Mouse (Mus musculus): ENCODE results near the gene Ccdc187. TPM values are rescaled to one million over a fixed set of nuclear protein-coding genes. Genes with fewer than 3 reads are reported as not detected.
A peak's percentile ranks its signal among the peaks of the same experiment; 100 is the strongest.

Ccdc187 gene
- total RNA-seq, 1 experiment, result 0.18 TPM

DNA sequence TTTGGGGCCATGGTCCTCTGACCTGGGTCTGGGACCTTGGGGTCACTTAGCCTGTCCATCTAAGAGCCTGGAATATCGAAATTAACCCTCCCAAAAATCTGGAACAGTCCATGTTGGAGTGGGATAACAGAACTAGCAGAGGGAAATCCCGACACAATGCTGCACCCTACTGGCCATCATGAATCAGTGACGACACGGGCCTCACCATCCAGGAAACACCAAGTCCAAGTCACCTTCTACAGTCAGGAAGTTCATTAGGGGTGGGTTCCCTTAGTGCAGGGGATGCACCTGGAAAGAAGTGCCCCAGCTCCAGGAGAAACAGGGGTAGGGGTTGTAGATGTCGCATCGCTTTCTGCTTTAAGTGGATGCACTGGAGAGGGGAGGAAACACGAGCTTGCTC lies 20.7 kb downstream of the Ccdc187 start:
- Histone ChIP-seq H3K9ac (ENCODE audit: insufficient read depth, low read depth, low read length, poor library complexity, severe bottlenecking) (no peak overlapping the region), H3K9me3 (ENCODE audit: control insufficient read depth, insufficient read depth, low read depth, low read length) (no peaks in the 10 kb centered on the region), H3K36me3 (ENCODE audit: control insufficient read depth, insufficient read depth, low read length, poor library complexity, severe bottlenecking) (no peaks in the 10 kb centered on the region), H3K4me3 (ENCODE audit: insufficient read depth in 1 of 2, low read depth in 1 of 2, low read length in 2 of 2, poor library complexity in 1 of 2, severe bottlenecking in 1 of 2) (no peak overlapping the region), H3K4me1 (ENCODE audit: control insufficient read depth in 2 of 2, insufficient read depth in 2 of 2, low read length in 2 of 2, poor library complexity in 1 of 2) (peaks cover 0 to 3% of the 10 kb centered on the region in 2 experiments; a peak in 1 of 4 replicates), H3K27ac (ENCODE audit: insufficient read depth, low read depth, low read length, poor library complexity, severe bottlenecking) (no peak overlapping the region)
- TF ChIP-seq MAFK (IDR thresholded peaks at IDR 0.05; ENCODE audit: insufficient read depth, low read depth, low read length) (no peak), ZNF384 (IDR thresholded peaks at IDR 0.05; ENCODE audit: low read depth, low read length) (no peak), ZC3H11A (IDR thresholded peaks at IDR 0.05; ENCODE audit: borderline replicate concordance, low read depth, low read length) (peak; percentile 66; the same call in 1 of the 2 replicates), CHD2 (IDR thresholded peaks at IDR 0.05; ENCODE audit: low read depth, low read length) (no peak), HCFC1 (IDR thresholded peaks at IDR 0.05; ENCODE audit: borderline replicate concordance, insufficient read depth, low read length) (no peak)
- in situ Hi-C loops (cut with MboI; ENCODE audit: low sequenced_read_pairs in 2 of 2, unreplicated experiment in 2 of 2), result no loop called here
- peak; percentile 31 for DNase-seq (ENCODE audit: low read depth, low spot score)

DNA sequence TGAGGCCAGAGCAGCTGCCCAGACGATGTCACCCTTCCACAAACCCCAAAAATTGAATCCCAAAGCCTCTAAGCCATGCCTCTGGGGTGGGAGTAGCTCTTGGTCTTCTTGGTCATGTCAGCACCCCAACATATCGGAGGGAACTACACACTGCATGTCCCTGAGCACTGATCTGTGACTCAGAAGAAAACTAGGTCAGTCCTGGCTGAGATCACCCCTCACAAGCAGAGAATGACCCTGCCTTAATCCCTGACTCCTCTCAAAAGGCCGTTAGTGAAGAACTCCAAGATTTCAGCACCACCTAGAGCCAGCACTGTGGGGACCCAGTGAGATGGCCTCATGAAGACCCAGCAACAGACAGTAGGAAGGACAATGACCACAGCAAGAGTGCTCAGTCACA lies 26.1 kb downstream of the Ccdc187 start:
- no peak overlapping the region for H3K27ac ChIP-seq (ENCODE audit: insufficient read depth, low read depth, low read length, poor library complexity, severe bottlenecking)
- in situ Hi-C loops (cut with MboI; ENCODE audit: low sequenced_read_pairs in 2 of 2, unreplicated experiment in 2 of 2), result no loop called here
- H3K4me3 ChIP-seq (ENCODE audit: insufficient read depth in 1 of 2, low read depth in 1 of 2, low read length in 2 of 2, poor library complexity in 1 of 2, severe bottlenecking in 1 of 2), result no peak overlapping the region
- H3K36me3 ChIP-seq (ENCODE audit: control insufficient read depth, insufficient read depth, low read length, poor library complexity, severe bottlenecking), result no peaks in the 10 kb centered on the region
- no peak for DNase-seq (ENCODE audit: low read depth, low spot score)
- H3K9ac ChIP-seq (ENCODE audit: insufficient read depth, low read depth, low read length, poor library complexity, severe bottlenecking), result no peak overlapping the region
- no peaks in the 10 kb centered on the region for H3K9me3 ChIP-seq (ENCODE audit: control insufficient read depth, insufficient read depth, low read depth, low read length)
- no peaks in the 10 kb centered on the region for H3K4me1 ChIP-seq (ENCODE audit: control insufficient read depth in 2 of 2, insufficient read depth in 2 of 2, low read length in 2 of 2, poor library complexity in 1 of 2)
- TF ChIP-seq ZC3H11A (IDR thresholded peaks at IDR 0.05; ENCODE audit: borderline replicate concordance, low read depth, low read length) (no peak), MAFK (IDR thresholded peaks at IDR 0.05; ENCODE audit: insufficient read depth, low read depth, low read length) (no peak), HCFC1 (IDR thresholded peaks at IDR 0.05; ENCODE audit: borderline replicate concordance, insufficient read depth, low read length) (no peak), CHD2 (IDR thresholded peaks at IDR 0.05; ENCODE audit: low read depth, low read length) (no peak), ZNF384 (IDR thresholded peaks at IDR 0.05; ENCODE audit: low read depth, low read length) (no peak)

DNA sequence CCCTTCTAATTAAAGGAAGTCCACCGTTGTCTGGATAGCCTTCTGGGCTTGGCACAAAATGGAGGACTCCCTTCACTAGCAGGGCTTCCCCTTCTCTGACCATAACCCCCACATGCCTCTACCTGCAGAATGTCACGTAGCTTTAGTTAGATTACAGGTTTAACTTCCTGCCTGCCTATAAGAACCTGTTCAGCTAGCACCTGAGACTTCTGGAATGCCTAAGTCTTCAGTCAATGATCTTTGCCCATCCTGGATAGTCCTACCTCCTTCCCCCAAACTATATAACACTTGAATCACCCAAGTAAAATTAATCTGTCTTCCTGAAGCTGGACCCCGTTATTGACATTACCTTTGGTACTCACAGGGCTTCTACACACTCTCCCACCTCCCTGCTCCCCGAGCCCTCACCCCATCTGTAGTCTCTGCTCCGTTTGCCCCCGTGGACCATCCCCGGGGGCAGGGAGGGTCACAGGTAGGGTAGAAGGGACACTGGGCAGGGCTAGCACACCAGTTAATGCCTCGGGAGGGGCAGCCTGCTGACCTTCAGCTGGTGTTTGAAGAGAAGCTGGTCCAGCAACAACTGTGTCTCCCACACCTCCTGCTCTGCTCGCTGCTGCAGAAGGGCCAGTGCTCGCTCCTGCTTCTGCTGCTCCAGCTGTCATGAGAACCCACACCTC lies 28.2 kb downstream of the Ccdc187 start:
- no peak for DNase-seq (ENCODE audit: low read depth, low spot score)
- H3K9me3 ChIP-seq (ENCODE audit: control insufficient read depth, insufficient read depth, low read depth, low read length), result no peaks in the 10 kb centered on the region
- no peaks in the 10 kb centered on the region for H3K4me1 ChIP-seq (ENCODE audit: control insufficient read depth in 2 of 2, insufficient read depth in 2 of 2, low read length in 2 of 2, poor library complexity in 1 of 2)
- H3K36me3 ChIP-seq (ENCODE audit: control insufficient read depth, insufficient read depth, low read length, poor library complexity, severe bottlenecking), result no peaks in the 10 kb centered on the region
- no peak overlapping the region for H3K27ac ChIP-seq (ENCODE audit: insufficient read depth, low read depth, low read length, poor library complexity, severe bottlenecking)
- TF ChIP-seq HCFC1 (IDR thresholded peaks at IDR 0.05; ENCODE audit: borderline replicate concordance, insufficient read depth, low read length), result no peak
- no peak for TF ChIP-seq MAFK (IDR thresholded peaks at IDR 0.05; ENCODE audit: insufficient read depth, low read depth, low read length)
- no peak for TF ChIP-seq CHD2 (IDR thresholded peaks at IDR 0.05; ENCODE audit: low read depth, low read length)
- TF ChIP-seq ZC3H11A (IDR thresholded peaks at IDR 0.05; ENCODE audit: borderline replicate concordance, low read depth, low read length), result no peak
- no peak for TF ChIP-seq ZNF384 (IDR thresholded peaks at IDR 0.05; ENCODE audit: low read depth, low read length)
- H3K9ac ChIP-seq (ENCODE audit: insufficient read depth, low read depth, low read length, poor library complexity, severe bottlenecking), result no peak overlapping the region
- in situ Hi-C loops (cut with MboI; ENCODE audit: low sequenced_read_pairs in 2 of 2, unreplicated experiment in 2 of 2), result no loop called here
- no peak overlapping the region for H3K4me3 ChIP-seq (ENCODE audit: insufficient read depth in 1 of 2, low read depth in 1 of 2, low read length in 2 of 2, poor library complexity in 1 of 2, severe bottlenecking in 1 of 2)

DNA sequence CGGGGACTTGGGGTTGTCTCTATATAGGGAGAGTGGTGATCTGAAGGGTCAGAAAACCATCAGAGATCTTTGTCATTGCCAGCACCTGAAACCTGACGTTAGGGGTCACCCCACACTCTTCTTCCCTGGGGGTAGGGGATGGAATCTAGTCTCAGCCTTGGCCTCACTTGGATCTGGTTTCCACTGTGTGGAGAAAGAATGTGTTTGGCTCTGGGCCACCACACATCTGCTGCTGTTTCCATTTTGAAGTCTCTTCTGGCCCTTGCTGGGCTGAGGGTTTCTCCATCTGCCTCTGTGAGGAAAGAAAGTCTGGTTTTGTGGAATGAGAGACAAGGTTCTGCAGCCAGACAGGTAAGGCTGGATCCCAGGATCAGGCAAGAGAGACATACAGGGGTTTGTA lies 29.3 kb downstream of the Ccdc187 start:
- no peak for DNase-seq (ENCODE audit: low read depth, low spot score)
- TF ChIP-seq HCFC1 (IDR thresholded peaks at IDR 0.05; ENCODE audit: borderline replicate concordance, insufficient read depth, low read length) (no peak), ZNF384 (IDR thresholded peaks at IDR 0.05; ENCODE audit: low read depth, low read length) (no peak), MAFK (IDR thresholded peaks at IDR 0.05; ENCODE audit: insufficient read depth, low read depth, low read length) (no peak), ZC3H11A (IDR thresholded peaks at IDR 0.05; ENCODE audit: borderline replicate concordance, low read depth, low read length) (no peak), CHD2 (IDR thresholded peaks at IDR 0.05; ENCODE audit: low read depth, low read length) (no peak)
- Histone ChIP-seq H3K9me3 (ENCODE audit: control insufficient read depth, insufficient read depth, low read depth, low read length) (no peaks in the 10 kb centered on the region), H3K36me3 (ENCODE audit: control insufficient read depth, insufficient read depth, low read length, poor library complexity, severe bottlenecking) (no peaks in the 10 kb centered on the region), H3K9ac (ENCODE audit: insufficient read depth, low read depth, low read length, poor library complexity, severe bottlenecking) (no peak overlapping the region), H3K4me1 (ENCODE audit: control insufficient read depth in 2 of 2, insufficient read depth in 2 of 2, low read length in 2 of 2, poor library complexity in 1 of 2) (no peaks in the 10 kb centered on the region), H3K4me3 (ENCODE audit: insufficient read depth in 1 of 2, low read depth in 1 of 2, low read length in 2 of 2, poor library complexity in 1 of 2, severe bottlenecking in 1 of 2) (no peak overlapping the region), H3K27ac (ENCODE audit: insufficient read depth, low read depth, low read length, poor library complexity, severe bottlenecking) (no peak overlapping the region)
- in situ Hi-C loops (cut with MboI; ENCODE audit: low sequenced_read_pairs in 2 of 2, unreplicated experiment in 2 of 2), result no loop called here
